Mouse (Mus musculus) mature B cell (primary cell): ENCODE measurements around the gene Lingo1.

Source experiments
- in situ Hi-C: fragments of 300-500 bp; cut with MboI; formaldehyde crosslinking; loops from 2 replicates; pipeline ENCODE4 v1.14.3; 2019

Lingo1 gene

DNA sequence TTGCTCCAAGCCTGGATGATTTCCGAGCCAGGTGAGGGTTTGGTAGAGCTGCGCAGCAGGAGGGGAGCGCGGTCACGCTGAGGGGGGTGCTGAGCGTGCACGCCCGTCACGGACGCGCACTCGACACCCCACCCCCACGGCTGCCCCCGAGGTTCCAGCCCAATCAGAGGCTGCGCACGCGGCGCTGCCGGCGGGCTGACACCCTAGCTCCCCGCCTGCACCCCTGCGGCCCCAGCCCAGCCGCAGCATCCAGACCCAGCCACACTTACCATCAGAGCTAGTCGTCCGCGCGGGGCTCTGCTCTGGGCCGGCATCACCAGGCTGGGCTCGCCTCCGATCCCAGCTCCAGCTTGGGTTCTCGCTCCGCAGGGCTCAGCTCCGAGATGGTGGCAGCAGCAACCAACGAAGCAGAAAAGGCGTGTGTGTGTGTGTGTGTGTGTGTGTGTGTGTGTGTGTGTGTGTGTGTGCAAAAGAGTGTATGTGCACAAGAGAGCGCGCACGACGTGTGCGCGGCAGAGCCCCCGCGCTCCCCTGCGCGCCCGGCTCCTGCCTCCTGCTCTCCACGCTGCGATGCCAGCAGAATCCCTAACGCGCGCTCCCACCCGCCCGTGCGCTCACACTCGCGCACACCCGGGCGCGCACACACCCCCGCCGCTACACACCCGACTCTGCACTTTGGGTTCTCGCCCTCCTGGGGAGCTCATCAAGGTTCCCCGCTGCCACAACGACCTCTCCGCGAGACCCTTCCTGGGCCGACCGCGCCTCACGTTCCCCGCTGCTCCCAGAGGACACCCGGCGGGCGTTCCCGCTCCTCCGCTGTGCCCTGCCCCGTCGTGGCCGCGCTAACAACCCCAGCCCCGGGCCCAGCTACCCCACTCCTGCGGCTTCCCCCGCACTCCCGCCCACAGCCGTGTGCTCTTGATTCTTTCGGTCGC lies at the start of gene Lingo1:
TSS of gene Lingo1 (minus strand) at position 748 of the 935 bp plus-strand sequence.
- in situ Hi-C loops: no loop called here

DNA sequence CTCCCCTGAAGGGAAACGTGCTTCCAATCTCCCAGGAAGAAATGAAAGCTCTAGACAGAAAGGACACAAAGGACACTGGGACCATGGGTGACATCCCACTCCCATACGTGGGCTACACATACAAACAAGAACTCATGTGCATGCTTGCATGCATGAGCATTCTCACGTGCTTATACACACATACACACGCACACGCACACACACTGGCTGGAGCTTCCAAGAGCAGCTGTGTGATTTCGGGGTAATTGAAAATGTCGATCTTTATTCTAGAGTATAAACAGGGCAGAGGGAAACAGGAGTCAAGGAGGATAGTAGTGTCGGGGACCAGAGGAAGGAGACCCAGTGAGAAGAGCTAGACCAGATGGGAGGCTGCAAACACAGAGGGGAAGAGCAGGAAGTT lies 48.4 kb upstream of the Lingo1 start:
- in situ Hi-C loops: no loop called here

DNA sequence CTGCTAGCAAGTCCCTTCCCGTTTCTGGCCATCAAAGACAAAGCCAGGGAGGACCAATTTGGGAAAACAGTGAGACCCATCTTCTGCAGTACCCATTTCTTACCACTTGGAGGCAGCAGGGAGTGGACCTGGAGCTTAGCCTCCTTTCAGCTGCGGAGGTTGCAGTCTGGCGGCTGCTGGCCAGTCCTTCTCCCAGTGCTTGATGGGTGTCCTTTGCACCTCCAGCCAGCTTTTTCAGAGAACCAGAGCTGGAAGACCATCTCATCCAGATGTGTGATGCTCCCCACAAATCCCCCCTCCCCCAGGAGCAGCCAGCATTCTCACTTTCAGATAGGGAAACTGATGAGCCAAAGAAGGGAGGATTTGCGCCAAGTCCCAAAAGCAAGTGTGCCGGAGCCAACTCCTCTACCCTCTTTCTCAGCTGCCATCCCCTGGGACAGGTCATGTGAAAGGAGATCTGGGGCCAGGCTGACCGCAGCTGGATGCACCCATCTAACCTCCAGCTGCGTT lies 47.5 kb upstream of the Lingo1 start:
- in situ Hi-C loops: no loop called here

DNA sequence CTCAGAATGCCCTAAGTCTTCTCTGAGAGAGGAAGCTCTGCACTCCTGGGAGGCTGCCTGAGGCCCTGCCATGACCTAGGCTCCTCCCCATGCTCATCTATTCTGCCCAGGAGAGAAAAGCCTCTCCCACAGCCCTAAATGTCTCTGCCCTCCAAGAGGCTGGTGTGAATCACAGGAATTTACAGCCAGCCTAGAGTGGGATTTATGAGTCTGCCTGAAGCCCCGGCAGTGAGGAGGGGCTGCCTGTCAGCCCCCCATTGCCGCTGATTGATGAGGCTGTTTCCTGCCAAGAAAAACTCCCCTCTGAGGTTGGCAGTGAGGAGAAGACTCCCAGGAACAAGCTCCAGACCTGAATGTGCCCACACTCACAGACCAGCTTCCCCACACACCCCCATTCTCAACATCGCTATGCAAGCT lies 46.0 kb upstream of the Lingo1 start:
- in situ Hi-C loops: no loop called here

DNA sequence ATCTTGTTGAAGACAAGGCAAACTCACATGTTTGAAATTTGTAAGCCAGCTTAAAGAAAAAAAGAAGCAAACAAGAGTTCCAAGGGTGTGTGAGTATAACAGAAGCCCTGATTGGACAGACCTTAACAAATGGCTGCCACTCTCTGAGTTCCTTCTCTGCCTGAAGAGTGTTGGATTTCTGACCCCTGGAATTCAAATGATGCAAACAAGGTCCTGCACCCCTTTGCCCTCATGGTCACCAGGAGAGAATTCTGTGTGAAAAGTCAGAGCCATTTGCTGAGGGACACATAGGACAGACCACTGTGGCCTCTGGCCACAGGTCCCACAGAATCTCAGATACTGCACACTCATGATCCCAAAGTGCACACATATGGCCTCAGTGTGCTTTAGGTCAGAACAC lies 45.6 kb upstream of the Lingo1 start:
- in situ Hi-C loops: no loop called here

DNA sequence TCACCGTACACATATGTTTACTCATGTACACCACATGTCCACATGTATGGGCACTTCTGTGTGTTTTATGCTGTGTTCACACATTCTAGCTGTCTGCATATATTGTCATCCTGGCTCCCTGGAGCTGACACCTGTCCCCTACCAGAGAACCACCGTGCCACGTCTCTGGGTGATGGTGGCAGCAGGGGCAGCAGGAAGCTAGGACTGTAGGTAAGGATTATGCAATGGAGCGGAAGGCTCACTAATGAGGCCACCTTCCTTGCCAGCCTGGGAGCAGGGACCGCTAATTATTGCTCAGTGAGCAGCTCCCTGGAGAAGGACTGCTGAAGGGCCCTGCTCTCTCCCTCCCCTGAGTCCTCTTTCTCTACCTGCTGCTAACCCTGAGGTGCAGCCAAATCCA lies 44.5 kb upstream of the Lingo1 start:
- in situ Hi-C loops: no loop called here

DNA sequence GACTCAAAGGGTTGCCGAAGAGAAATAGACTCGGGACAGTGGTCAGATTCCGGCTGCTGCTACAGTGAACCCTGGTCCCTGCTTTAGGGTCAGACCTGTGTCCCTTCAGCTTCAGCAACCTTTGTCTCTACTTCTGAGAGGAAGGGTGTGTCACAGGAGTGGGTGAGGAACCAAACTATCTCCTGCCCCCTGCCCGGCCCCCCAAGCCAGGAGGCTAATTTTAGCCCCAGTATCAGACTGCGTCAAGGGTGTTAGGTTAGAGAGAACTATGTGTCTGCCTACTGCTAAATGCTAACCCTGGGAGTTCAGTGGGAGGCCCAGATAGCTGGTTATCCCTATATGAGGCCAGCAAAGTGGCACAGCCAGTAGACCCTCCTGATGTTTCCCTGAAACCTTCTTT lies 38.9 kb upstream of the Lingo1 start:
- in situ Hi-C loops: no loop called here

DNA sequence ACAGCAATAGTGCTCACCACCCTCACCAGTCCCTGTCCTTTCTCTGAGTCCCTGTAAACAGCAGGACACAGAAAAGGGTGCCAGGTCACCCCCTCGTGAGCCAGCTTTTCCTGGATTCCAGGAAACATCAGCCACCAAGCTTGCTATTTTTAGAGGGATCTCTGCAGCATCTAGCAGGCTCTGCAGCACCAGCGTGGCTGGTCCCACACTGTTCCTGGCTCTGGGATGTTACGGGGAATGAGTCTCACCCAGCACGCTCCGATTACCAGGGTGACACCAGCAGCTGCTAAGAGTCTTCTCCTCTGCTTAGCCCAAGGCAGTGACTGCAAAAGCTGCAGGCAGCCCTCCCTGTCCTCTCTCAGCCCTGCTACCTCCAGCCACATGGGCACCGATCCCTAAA lies 36.6 kb upstream of the Lingo1 start:
- in situ Hi-C loops: no loop called here

DNA sequence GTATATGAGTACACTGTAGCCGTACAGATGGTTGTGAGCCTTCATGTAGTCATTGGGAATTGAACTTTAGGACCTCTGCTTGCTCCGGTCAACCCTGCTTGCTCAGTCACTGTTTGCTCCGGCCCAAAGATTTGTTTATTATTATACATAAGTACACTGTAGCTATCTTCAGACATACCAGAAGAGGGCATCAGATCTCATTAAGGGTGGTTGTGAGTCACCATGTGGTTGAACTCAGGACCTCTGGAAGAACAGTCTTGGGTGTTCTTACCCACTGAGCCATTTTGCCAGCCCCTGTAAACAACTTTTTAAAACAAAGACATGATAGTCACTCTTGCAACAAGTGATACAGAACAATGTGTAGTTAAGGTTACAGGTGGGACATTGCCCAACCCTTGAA lies 35.6 kb upstream of the Lingo1 start:
- in situ Hi-C loops: no loop called here

DNA sequence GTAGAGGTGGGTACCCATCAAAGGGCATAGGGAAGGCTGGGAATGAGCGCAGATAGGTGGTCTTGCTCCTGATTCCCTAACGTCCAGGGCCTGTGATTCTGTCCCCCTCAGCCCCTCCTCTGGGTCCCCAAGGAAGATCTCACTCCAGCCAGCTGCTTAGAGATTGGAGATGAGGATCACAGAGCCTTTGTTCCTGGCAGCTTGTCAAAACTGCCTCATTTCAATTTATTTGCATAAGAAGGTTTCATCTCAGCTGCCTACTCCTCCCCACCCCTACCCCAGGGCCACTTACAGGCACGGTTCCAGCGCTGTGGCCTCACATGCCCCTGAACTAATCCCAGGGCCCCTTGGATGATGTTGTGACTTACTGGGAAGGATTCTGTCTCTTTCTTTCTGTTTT lies 33.9 kb upstream of the Lingo1 start:
- in situ Hi-C loops: no loop called here

DNA sequence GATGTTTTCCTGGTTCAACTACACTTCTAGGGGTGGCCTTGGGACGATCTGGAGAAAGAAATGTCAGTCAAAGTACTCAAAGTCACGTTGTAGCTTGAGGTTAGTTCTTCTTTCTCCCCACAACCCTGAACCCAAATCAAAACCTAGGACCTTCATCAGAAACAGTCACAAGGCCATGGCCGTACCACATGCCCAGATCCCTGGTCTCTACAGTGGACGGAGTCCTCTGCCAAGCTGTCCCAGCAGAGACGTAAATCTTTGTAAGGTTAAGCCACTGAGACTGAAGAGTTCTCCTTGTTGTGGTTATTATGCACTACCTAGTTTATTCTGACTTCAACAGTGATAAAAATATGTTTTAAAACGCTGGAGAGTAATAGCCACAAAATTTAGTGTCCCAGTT lies 32.6 kb upstream of the Lingo1 start:
- in situ Hi-C loops: no loop called here

DNA sequence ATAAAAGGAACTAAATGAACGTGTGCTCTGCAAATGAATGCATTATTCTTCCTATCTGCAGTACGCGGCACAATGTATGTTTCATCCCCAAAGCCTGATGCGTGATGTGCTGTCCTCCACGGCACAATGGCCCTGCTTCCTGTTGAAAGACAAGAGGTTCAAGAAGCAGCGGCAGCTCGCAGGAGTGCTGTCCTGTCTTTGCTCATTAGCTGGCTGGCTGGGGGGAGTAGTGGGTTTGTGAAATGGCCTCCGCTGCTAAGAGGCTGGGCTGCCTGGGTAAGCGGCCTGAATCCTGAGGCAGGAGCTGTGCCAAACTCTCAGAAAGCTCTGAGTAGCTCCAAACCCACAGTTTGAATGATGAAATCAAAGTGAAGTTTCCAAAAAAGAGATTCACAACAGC lies 31.9 kb upstream of the Lingo1 start:
- in situ Hi-C loops: no loop called here

DNA sequence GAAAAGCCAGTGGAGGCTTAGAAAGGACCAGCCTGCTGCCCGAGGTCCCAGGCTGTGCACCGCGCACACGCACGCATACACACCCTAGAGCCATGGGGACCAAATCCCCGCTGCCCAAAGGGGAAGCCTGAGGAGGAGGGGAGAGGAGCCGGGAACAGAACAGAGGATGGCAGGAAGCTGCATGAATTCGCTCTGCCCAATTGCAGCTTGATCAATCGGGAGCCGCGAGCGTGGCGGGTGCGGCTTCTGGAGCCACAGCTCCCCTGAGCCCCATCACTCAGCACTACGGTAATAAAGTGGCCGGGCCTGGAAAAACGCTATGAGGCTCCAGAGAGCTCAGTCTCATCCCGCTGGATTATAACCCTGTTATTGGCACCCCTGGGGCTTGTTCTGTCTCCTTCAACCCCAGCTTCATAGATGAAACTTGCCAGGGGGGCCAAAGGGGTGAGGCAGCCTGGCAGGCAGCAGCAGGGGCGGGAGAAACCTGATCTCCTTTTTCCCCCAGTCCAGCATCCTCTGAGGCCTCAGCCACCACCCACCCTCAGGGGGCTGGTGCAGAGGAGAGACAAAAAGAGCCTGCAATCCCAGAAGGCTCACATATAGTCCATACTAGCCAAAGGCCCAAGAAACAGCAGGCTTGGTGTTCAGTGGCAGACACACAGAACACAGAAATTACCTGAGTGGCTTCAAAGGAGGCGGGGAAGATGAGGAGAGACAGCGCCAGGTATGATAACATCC lies 29.4 kb upstream of the Lingo1 start:
- in situ Hi-C loops: no loop called here

DNA sequence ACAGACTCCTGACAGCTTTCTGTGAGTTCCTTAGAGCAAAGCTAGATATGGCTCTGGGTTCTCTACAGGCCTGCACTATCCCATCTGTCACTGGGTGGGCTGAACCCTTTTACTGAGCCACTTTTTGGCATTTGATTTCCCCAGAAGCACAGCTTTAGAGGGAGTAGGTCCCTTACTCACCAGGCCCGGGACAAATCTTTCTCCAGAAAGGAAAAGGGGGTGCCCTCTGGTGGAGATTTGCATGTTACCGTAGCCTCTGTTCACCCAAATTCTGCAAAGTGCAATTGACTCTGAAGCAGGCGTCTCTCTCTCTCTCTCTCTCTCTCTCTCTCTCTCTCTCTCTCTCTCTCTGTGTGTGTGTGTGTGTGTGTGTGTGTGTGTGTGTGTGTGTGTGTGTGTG lies 28.6 kb upstream of the Lingo1 start:
- in situ Hi-C loops: no loop called here

DNA sequence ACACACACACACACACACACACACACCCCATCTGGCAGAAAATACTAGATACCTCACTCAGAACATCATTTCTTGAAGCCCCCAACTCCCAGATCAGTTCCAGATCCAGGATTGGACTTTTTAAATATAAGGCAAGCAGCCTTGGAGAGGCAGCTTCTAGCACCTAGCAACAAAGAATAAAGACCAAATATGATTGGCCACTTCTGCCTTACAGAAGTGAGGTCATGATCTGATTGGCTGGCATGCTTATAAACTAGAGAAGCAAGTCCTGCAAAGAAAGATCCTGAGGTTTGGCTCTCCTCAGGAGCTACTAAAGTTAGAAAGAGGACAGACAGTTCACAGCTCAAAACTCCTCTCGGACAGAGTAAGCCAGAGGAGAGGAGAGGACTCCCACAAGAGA lies 14.6 kb upstream of the Lingo1 start:
- in situ Hi-C loops: no loop called here

DNA sequence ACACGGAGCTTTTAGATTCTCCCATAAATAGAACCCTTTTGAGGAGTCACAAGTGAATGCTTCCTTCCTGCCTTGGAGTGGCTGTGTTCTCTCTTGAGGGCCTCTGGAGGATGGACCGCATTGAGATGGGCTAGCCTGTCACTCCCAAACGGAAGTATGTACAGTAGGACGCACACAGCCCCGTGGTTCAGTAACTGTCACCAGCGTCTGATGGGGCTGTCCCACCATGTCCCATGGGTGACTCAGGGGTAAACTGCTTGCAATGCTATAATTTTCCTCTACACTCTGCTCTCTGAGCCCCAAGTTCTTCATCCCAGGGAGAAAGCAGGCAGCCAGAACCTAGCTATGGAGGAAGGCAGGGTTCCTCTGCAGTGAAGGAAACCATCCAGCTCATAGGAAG lies 11.7 kb upstream of the Lingo1 start:
- in situ Hi-C loops: no loop called here

DNA sequence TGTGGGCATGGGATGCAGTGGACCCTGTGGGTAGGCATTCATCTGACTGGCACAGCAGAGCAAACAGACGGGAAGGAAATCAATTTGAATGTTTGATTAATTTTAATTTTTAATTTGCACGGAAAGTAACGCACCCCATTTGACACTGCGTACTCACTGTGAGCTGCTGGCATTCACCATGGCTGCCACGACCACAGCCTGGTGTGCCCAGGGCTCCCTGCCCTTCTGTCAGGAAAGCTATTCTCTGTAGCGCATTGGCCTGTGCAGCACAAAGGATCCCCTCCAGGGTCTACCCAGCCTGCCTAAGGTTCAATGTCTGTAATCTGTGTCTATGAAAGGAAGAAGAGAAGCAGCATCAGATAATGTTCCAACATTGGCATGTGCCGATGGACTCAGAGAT lies 6.9 kb upstream of the Lingo1 start:
- in situ Hi-C loops: no loop called here

DNA sequence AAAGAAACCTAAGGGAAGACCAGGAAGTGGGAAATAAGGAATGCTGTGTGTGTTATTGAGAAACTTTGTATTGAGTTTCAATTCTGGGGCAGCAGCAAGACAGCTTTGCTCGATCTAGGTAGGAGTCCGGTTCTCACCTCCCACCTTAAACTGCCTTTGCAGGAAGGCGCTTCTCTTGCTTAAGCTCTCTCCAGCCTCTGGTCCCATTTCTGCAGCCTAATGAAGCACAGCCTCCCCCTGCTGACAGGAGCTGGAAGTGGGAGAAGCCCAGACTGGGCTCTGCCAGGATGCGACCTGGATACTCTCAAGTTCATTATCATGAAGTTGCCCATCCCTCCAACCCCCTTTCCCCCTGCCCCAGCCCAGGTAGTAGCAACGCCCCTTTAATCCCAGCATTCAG lies 1.6 kb upstream of the Lingo1 start:
- in situ Hi-C loops: no loop called here

DNA sequence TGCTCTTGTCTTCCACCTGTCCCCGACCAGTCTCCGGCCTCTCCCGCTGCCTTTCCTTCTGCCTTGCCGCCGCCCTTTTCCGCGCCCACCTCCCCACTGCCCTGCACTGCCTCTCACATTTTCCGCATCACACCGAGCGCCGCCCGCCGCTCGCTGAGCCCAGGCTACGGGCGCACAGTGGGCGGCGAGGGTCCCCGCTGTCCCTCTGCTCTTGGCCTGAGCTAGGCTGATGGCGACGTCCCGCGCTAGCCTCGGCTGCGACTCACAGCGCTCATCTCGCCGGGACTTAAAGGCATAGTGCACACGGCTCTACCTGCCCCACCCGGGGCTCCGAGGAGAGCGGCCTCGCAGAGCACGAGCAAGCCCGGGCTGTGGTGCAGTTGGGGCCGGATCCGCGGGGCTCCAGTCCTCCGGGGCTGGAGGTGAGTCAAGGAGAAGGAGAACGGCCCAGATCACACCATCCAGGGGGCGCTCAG lies 426 bp upstream of the Lingo1 start:
- in situ Hi-C loops: no loop called here

DNA sequence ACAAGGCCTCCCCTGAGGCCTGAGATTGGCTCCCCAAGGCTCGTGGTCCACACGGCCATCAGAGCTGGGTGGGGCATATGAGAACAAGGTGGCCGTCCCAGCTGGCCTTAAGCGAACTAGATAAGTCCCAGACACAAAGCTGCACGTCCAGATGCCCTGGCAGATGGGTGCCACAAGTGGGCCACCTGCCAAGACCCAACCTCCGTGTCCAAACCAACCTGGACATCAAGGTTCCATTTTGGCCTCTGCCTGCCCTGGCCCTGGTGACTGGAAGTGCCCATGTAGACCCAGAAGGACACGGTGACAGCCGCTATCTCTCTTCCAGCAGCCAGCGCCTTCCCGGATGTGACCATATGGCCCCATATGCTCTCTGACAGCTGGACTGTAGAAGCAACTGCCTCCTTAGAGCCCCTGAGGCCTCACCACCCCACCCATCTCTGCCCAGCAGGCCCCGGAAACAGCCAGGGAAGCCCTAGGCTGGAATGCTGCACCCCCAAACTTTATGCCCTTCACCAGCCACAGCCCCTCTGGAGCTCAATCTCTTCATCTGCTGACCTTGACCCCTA lies 4.5 kb downstream of the Lingo1 start:
- in situ Hi-C loops: no loop called here

DNA sequence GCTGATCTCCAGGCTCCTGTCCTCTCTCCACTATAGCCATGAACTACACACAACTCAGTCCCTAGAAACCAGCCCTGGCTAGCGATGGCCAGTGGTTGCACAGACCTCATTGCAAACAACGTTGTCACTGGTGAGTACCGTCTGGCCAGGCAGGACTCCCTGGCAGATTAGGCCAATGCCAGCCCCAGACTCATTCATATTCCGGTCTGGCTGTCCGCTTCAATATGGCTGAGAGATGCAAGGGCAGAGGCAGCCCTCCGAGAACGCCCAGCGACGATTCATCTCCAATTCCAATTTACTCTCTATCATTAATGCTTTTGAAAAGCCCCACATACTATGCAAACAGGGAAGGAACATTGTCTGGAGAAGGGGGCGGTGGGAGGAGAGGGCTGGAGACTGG lies 11.7 kb downstream of the Lingo1 start:
- in situ Hi-C loops: no loop called here
